Mouse (Mus musculus) large intestine, adult 2 months (tissue): ENCODE measurements around the gene Sgcd. TPM values are rescaled to one million over a fixed set of nuclear protein-coding genes. Genes with fewer than 3 reads are reported as not detected.

ENCODE experiments used
- DNase-seq: peaks from one replicate; pipeline ENCODE4 v3.0.0-alpha.2; 2012; ENCODE audit warnings: low read depth, low spot score
- WGBS: fragments of 180-500 bp; shearing (Covaris S2); methylation state at CpG from one replicate; pipeline ENCODE4 v1.1.7; 2018; 5-methylcytosine and 5-hydroxymethylcytosine counted together
- polyA plus RNA-seq: library from polyadenylated mRNA; depleted of rRNA; stranded (reverse); fragments of >200 nt; gene quantifications from 2 replicates; pipeline ENCODE4 v1.2.3, GENCODE M21; 2012

Sgcd gene
- polyA plus RNA-seq, 1 experiment, result 0.41 TPM

DNA sequence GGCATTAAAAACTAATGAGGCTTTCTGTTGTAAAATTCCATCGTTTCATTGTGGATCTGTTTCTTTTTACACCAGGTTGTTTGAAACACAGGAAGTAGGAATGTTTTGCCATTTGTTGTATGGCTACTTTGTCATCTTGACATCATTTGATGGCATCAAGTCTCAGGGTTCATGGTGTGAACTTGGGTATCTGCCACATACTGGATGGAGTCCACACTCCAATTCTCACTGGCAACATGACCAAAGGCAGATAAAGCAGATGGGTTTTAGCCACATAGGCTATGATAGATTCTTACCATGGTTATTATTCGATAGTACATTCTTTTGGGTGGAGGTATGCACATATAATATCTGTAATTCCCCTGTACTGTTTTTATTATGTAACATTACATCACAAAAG, 1106.3 kb downstream of the Sgcd start:
- 56% methylated on average over 2 of the region's 2 CpGs for WGBS
- DNase-seq, result no peak

DNA sequence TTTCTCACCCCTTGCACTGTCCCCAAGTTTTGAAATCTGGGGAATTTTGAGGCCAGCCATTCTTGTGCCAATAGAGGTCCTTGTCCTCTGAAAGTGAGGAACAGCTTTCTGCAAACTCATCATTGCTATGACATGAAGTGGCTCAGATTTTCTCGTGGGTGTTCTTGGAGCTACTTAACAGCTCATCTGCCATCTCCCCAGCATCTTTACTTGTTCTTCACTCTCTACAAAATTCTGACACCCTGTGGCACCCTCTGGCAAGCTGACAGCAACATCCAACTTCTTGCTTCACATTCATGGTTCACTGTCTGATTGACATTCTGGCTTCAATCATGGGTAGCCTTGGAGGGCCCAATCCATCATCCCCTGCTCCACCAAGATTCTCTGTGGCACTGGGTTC, 1113.0 kb downstream of the Sgcd start:
- WGBS, result 78% methylated on average over 1 of the region's 1 CpGs
- DNase-seq, result no peak

DNA sequence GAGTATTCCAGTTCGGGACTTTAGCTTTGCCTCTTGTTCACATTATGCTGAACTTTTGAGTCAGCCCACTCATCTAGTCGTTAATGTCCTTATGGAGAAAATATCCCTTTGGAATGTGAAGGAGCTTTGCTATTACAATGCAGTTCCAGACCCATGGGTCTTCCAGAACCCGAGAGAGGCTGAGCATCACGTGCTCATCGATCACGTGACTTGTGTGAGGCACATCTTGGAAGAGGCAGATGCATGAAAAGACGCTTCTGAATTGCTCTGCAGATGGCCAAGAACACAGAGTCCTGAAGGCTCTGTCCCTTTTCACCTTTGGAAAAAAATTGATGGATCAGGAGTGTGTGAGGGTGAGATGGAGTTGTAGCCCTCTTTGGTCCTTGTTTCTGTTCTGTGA, 1120.2 kb downstream of the Sgcd start:
- no peak for DNase-seq
- WGBS, result 74% methylated on average over 7 of the region's 7 CpGs

DNA sequence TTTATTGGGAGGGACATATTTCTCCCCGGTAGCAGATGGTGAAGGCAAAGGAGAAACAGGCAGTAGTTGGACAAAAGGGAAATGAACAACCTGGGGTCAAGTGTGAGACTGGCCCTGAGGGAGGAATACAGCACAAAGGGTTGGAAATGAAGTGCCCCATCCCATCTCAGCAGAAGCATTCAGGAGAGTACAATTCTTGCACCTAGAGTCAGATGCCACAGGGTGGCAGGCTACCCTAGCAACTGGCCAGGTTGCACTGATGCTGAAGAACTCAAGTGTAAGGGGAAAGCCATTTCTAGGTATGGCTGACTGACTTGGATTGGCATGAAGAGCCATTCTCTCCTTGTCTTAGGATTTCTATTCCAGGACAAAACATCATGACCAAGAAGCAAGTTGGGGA, 1124.0 kb downstream of the Sgcd start:
- 76% methylated on average over 1 of the region's 1 CpGs for WGBS
- no peak for DNase-seq

DNA sequence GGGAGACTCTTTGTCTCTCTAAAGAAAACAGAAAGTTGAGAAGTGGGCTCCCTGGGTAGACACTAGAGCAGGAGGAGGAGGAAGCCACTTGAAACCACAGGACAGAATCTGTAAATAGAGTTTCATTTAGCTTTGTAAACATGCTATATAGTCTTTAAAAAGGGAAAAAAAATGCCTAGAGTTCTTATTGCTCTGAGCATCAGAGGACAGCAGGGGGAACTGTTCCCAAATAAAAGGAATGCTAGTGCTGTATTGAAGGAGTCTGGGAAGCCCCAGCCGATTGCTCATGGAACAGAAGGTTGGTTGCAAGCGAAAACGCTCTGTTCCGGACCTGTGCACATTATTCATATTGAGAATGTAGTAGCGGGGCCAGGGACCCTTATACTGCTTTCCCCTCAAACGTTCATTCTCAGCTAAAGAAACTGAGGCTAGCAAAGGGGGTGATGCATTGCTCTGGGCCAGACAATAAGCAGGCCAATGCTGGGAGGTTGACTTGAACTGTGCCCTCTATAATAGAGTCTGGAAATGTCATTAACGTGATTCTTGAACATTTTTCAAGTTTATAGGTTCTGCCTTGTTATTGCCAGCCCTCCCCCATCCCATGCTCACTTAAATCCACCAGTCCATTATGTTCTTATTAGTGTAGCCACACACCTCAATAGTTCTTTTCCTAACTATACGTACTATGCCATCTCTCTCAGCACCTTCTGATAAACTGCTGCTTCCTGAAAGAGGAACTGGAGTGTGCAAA, 1140.4 kb downstream of the Sgcd start:
- no peak for DNase-seq
- 35% methylated on average over 8 of the region's 8 CpGs for WGBS

DNA sequence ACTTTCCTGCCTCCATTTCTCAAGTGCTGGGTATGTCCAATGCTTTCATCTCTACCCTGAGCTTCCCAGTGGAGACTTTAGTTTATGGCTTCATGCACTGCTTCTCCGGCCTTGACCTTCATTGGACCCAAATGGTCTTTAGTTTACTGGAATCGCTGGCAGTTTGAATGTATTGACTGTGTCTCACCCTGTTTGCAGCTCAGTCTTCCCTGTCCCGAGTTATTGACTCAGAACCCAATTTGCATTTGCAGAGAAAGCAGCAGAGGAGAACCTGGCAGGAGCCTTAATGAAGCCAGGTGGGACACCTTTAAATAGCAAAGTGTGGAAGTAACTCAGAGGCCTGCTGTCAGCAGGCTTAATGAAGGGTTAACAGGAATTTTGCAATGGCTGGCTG, 1140.9 kb downstream of the Sgcd start:
- no peak for DNase-seq
- 27% methylated on average over 3 of the region's 3 CpGs for WGBS

DNA sequence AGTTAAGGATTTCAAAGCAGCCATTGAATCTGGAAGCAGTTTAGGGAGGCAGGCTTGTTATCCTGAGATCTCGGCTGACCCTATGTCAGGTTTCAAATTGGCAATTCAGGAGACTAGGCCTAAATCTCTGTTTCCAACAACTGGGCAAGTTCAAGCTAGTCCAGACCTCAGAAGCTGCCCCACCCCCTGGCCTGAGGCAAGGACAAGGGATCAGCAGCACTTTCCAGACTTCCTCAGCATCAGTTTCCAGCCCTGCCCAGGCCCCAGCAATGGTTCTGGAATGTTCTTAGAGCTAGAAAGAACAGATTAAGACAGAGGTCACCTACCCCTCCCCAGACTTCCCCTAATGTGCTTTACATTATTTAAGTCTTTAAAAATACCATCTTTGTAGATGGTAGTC, 1142.1 kb downstream of the Sgcd start:
- no peak for DNase-seq

More for the DNA sequence above, 1142.1 kb downstream of the Sgcd start:
- whole genome bisulfite sequencing, result 57% methylated on average over 1 of the region's 1 CpGs
